Mouse (Mus musculus): ENCODE measurements around the gene Il4.

Il4 gene

DNA sequence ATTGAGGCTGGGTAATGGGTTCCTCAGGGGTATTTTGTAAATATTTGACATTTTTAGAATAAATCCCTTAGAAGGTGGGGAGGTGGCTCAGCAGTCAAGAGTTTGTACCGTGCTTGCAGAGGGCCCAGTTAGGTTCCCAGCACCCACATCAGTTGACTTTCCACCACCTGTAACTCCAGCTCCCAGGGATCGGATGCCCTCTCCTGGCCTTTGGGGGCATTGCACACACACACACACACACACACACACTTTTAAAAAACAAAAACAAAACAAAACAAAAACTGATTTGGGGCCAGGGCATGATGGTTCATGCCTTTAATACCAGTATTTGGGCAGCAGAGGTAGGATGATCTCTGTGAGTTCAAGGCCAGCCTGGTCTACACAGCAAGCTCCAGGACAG lies 5.7 kb upstream of the Il4 start:
- in situ Hi-C loops (cut with MseI, MboI) = no loop called here

- in situ Hi-C loops (cut with MseI, MboI) = no loop called here
These were observed 5.1 kb upstream of the Il4 start for GRCm38 (mm10) chr11:53623573-53623972.

GRCm38 (mm10) chr11:53622440-53622806 lies 4.0 kb upstream of the Il4 start:
- in situ Hi-C loops (cut with MseI, MboI) = no loop called here

GRCm38 (mm10) chr11:53621582-53622439 lies 3.3 kb upstream of the Il4 start:
- in situ Hi-C loops (cut with MseI, MboI) = no loop called here

DNA sequence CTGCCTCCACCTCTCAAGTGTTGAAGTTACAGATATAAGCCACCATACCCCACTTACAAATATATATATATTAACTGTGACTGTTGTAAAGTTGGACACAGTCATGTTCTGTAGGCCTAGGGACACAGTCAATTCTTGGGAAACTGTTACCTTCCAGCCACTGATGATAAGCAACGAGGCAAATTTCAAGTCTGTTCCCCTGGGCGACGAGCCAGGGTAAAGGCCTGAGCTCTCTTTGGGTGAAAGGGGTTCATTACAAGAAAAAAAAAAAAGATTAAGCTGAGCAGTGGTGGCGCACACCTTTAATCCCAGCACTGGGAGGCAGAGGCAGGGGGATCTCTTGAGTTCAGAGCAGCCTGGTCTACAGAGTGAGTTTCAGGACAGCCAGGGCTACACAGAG lies 1.6 kb upstream of the Il4 start:
- in situ Hi-C loops (cut with MseI, MboI) = no loop called here

DNA sequence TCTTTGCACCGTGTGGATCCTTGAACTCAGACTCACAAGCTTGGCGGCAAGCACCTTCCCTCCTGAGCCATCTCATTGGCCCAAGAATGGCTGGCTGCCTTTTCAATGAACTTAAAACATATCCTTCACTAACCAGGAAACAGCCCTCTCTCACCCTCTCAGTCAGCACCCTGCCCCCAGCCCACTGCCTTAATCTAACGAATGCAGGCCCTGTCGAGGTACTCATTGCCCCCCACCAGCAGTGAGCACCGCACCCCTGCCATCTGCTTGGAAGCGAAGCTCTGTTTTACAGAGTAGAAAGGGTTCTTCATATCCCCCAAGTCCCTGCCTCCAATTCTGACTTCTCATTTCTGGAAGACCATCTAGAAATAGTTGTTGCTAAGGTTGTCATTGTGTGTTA lies 959 bp upstream of the Il4 start:
- in situ Hi-C loops (cut with MseI, MboI) = no loop called here

GRCm38 (mm10) chr11:53617562-53618109 lies 833 bp downstream of the Il4 start:
- in situ Hi-C loops (cut with MseI, MboI) = no loop called here

GRCm38 (mm10) chr11:53616748-53617558 lies 1.5 kb downstream of the Il4 start:
- in situ Hi-C loops (cut with MseI, MboI) = no loop called here

DNA sequence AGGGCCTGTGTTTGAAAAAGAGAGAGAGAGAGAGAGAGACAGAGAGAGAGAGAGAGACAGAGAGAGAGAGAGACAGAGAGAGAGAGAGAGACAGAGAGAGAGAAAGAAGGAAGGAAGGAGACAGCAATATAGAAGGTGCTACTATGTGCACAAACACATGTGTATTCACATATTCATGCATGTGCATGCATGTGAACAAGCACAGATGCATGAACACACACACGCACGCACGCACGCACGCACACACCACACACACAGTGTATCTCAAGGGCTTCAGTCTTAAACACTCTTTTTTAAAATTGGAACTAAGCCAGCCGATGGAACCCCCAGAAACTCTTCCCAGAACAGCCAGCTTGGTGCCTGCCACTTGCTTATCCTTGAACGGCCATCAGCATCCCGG lies 2.9 kb downstream of the Il4 start:
- in situ Hi-C loops (cut with MseI, MboI) = no loop called here

- in situ Hi-C loops (cut with MseI, MboI) = no loop called here
These were observed 3.3 kb downstream of the Il4 start for GRCm38 (mm10) chr11:53615172-53615571.

DNA sequence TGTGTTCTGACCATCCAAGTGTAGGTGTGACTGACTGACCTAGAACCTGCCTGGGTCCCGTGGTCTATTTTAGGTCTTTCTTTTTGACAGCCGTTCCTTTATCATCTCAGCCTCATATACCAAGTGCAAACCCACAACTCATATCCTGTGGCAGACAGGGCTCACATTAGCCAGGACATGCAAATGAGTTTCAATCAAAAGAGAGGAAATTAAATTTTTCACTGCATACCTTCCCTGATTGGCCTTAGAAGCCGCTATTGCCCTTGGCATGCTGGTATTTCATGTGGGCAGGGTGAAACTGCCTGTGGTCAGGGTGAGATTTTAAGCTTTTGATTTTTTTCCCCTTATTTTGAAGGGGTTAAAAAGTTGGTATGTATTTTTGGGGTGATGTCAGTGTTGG lies 8.8 kb downstream of the Il4 start:
- in situ Hi-C loops (cut with MseI, MboI) = no loop called here

GRCm38 (mm10) chr11:53609231-53609630 lies 9.2 kb downstream of the Il4 start:
- in situ Hi-C loops (cut with MseI, MboI) = no loop called here

GRCm38 (mm10) chr11:53605609-53606008 lies 12.9 kb downstream of the Il4 start:
- in situ Hi-C loops (cut with MseI, MboI) = no loop called here

DNA sequence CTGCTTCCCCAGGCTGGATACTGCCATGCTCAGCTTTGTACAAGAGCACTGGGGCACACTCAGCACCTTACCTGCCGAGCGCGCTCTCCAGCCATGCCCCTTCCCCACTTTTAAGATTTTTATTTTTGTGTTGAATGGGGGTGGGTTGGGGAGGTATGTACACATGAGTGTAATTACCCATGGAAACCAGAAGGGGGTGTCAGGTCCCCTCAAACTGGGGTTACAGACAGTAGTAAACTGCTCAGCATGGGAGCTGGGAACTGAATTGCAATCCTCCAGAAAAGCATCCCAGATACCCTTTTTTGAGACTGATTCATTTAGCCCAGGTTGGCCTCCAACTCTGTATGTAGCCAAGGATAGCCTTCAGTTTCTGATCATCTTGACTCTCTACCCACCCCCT lies 13.5 kb downstream of the Il4 start:
- in situ Hi-C loops (cut with MseI, MboI) = no loop called here

DNA sequence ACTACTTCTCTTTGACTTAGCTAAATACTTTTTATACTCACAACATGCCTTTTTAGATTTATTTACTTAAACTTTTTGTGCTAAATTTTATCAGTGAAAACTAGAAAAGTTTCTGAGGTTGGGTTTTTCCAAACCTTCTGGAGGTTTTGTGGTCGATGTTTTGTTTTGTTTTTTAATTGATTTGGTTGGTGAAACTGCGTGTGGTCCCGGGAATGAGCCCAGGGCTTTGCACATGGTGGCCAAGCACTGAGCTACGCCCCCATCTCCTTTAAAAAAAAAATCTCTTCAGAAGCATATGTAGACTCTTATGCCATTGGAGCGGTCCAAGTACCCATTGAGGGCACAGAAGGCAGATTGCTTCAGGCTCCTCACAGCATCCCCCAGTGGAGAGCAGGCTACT lies 27.4 kb downstream of the Il4 start:
- in situ Hi-C loops (cut with MseI, MboI) = no loop called here

- in situ Hi-C loops (cut with MseI, MboI) = no loop called here
These were observed 28.1 kb downstream of the Il4 start for GRCm38 (mm10) chr11:53590368-53590768.

- in situ Hi-C loops (cut with MseI, MboI) = no loop called here
These were observed 30.2 kb downstream of the Il4 start for GRCm38 (mm10) chr11:53588279-53588678.

GRCm38 (mm10) chr11:53585510-53585909 lies 33.0 kb downstream of the Il4 start:
- in situ Hi-C loops (cut with MseI, MboI) = no loop called here

DNA sequence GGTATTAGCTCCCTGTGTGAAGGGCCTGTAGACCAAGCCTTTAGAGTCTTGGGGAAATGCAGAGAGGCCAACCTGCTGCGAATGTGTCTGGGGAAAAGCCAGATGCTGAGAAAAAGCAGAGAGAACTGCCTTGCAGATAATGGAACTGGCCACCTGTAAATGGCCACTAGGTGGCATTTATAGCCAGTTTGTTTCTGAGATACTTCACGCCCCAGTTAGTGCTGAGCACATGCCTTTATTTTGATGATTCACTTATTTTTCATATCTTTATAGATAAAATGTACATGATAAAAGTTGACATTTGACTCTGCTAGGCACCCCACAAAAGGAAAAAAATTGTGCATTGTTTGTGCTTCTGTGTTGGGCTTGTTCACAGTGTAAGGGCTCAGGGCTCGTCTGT lies 33.6 kb downstream of the Il4 start:
- in situ Hi-C loops (cut with MseI, MboI) = no loop called here

DNA sequence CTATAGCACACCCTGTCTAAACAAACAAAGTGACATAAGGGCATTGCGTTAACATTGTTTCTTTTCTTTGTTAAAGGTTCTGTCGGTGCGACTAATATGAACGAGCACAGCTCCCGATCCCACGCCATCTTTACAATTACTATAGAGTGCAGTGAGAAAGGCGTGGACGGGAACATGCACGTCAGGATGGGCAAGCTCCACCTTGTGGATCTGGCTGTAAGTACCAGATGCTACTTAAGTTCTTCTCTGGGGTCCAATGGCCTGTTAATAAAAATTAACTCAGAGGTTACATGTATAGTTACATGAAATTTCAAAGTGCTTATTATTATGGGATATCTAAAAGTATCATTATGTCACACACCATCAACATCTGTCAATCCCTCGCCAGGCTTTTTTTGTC lies 35.3 kb downstream of the Il4 start:
- in situ Hi-C loops (cut with MseI, MboI) = no loop called here

DNA sequence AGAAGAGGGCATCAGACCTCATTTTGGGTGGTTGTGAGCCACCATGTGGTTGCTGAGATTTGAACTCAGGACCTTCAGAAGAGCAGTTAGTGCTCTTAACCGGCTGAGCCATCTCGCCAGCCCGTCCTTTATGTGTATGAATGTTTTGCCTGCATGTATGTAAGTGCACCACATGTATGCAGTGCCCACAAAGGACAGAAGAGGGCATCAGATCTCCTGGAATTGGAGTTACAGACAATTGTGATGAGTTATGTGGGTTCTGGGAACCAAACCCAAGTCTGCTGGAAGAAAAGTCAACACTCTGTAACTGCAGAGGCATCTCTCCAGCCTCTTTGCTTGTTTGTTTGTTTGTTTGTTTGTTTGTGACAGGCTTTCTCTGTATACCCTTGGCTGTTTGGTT lies 37.9 kb downstream of the Il4 start:
- in situ Hi-C loops (cut with MseI, MboI) = no loop called here

DNA sequence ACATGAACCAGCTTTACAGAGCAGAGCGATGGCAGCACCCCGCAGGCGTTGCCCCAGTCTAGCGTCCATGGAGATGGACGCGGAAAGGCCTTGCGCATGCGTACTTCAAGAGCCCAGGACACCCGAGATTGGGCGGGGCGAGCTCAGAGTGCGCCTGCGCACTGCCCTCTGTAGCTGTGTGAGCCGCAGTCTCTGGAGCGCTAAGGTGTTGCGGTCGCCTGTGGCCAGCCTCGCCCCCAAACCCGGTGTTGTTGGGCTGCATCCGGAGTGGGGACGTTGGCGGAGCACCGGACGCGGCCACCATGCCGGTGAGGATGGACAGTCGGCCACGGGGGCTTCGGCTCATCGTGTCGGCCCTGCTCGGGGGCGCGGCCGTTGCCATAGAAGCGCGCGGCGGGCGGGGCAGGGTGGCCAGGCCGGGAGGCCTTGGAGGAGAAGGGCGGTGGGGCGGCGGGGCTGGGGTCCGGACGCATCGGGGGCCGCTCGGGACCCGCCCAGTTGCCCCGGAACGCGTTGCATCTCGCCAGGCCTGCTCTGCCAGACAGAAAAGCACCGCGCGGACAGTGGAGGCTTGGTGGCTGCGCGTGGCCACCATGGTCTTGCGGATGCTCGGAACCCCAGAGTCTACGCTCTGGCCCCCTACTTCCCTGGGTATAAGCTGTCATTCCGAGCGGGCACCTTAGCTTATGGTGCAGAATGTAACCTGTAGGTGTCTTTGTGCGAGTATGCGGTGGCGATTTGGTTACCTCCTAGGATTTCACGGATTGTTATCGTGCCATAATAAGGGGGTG lies 51.0 kb downstream of the Il4 start, which contains the start of gene Kif3a:
TSS of gene Kif3a (plus strand) at position 156 of the 791 bp plus-strand sequence.
- in situ Hi-C loops (cut with MseI, MboI) = no loop called here
